Mouse (Mus musculus): Measurements from ENCODE around the gene Zscan2. TPM values are rescaled to one million over a fixed set of nuclear protein-coding genes. Genes with fewer than 3 reads are reported as not detected.

Zscan2 gene
- total and polyA plus RNA-seq, 2 experiments, result 1.6 to 3.0 TPM

DNA sequence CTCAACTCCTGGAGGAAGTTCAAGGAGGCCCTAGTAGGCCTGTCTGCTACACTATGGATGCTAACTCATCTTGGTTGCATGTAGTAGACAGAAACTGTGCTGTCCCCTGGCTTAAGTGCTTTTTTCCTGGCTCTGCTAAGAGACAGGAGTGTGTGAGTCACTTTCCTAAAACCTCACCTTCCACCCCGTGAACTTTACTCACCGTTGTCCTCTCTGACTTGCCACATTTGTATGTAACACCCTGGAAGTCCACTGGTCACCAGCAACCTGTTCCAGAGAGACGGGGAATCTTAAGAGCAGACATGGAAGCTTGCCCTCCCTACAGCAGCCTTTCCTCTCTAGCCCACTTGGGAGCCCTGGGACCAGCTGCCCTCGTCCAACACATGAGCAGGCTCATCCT is 37.0 kb downstream of the Zscan2 start:
- Histone ChIP-seq H3K9ac (ENCODE audit: low read depth, low read length) (peak overlapping the region; percentile 37; the same call in 1 of the 2 replicates), H3K27ac (replicated peaks; ENCODE audit: insufficient read depth, low read depth, low read length) (peak overlapping the region; percentile 90), H3K4me1 (ENCODE audit: control insufficient read depth, insufficient read depth, low read length) (peaks cover 16% of the 10 kb centered on the region), H3K36me3 (ENCODE audit: control insufficient read depth, insufficient read depth, low read length) (0 out of 2 replicates have a peak, but pooled peaks cover 1% of the 10 kb centered on the region), H3K27me3 (ENCODE audit: control insufficient read depth, insufficient read depth, low read length) (no peaks in the 10 kb centered on the region), H3K79me2 (ENCODE audit: control insufficient read depth, insufficient read depth, low read length) (no peaks in the 10 kb centered on the region), H3K4me3 (ENCODE audit: insufficient read depth, low read depth, low read length) (no peak overlapping the region)
- TF ChIP-seq CTCF (IDR thresholded peaks at IDR 0.05; ENCODE audit: low read depth, low read length), result no peak
- TF ChIP-seq POLR2A (IDR thresholded peaks at IDR 0.05; ENCODE audit: extremely low read depth, insufficient read depth, low read length), result no peak
- DNase-seq (ENCODE audit: extremely low read depth, low read depth, low spot score), result peak; percentile 92
- 22% methylated on average over 4 of the region's 4 CpGs for WGBS

DNA sequence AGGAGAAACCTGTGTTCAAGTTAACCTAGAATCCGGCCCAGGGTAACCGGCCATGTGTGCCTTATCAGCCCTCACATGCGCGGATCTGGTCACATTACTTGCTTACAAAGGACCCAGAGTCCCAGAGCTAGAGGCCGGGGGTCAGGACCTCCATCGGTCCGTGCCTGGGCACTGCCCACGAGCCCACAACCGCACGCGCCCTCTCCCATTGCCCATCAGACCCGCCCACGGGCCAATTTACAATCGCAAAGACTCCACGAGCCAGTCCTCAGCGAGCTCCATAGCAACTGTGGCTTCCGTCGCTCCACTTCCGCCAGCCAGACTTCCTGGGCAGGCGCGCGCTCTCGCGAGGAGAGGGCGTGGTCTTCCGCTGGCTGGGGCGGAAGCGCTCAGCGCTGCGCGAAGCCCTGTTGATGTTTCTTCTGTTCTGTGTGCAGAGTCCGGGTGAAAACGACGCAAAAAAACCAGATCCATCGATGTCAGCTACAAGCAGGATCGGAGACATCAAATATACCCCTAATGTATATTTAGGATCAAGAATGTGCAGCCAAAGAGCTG is 40.3 kb downstream of the Zscan2 start, which contains the start of gene Wdr73:
Gene Wdr73, minus strand, starts transcription at position 326 of the 558 bp plus-strand sequence.
- DNase-seq (ENCODE audit: extremely low read depth, low read depth, low spot score), result peak; percentile 81
- TF ChIP-seq POLR2A (IDR thresholded peaks at IDR 0.05; ENCODE audit: extremely low read depth, insufficient read depth, low read length) (peak; percentile 75; the same call in 1 of the 2 replicates), CTCF (IDR thresholded peaks at IDR 0.05; ENCODE audit: low read depth, low read length) (no peak)
- peak within 1 kb of the TSS; percentile 70 for H3K9ac ChIP-seq (ENCODE audit: low read depth, low read length)
- H3K27me3 ChIP-seq (ENCODE audit: control insufficient read depth, insufficient read depth, low read length), result no peaks in the 10 kb centered on the region
- under 1% methylated on average over 36 of the region's 36 CpGs for WGBS
- H3K36me3 ChIP-seq (ENCODE audit: control insufficient read depth, insufficient read depth, low read length), result no peaks in the 10 kb centered on the region
- peaks cover 16% of the 10 kb centered on the region for H3K4me1 ChIP-seq (ENCODE audit: control insufficient read depth, insufficient read depth, low read length)
- peak within 1 kb of the TSS; percentile 78 for H3K4me3 ChIP-seq (ENCODE audit: insufficient read depth, low read depth, low read length)
- peak within 1 kb of the TSS; percentile 37 for H3K27ac ChIP-seq (replicated peaks; ENCODE audit: insufficient read depth, low read depth, low read length)
- no peaks in the 10 kb centered on the region for H3K79me2 ChIP-seq (ENCODE audit: control insufficient read depth, insufficient read depth, low read length)

DNA sequence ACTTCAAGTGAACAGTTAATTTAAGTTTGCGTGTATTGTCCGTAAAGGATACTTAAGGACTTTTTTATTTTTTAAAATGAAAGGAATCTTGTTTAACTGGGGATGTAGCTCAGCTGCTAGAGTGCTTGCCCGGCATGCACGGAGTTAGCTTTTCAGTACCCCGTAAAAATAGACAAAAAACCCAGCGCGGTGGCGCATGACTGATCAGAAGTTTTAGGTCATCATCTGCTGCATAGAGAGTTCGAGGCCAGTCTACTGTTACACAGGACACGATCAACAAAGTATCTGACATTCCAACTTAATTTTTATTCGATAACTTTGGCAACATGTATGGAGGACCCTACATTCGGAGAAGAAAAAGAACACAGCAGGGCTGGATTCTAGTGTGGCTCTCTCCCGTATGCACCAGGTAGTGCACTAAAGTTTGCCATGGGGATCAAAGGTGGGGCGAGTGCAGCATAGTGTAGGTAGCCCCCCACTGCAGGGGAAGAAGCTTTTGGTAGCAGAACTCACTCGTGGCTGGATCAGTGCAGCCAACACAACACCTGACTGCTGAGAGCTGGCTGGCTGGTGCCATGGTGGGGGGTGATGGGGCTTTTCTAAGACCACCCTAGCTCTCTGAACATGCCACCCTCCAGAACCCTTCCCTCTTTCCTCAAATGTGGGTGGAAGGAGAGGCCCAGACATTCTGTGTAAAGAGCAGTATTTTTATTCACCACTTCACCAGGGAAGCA is 41.0 kb downstream of the Zscan2 start:
- TF ChIP-seq CTCF (IDR thresholded peaks at IDR 0.05; ENCODE audit: low read depth, low read length) (no peak), POLR2A (IDR thresholded peaks at IDR 0.05; ENCODE audit: extremely low read depth, insufficient read depth, low read length) (no peak)
- peaks cover 16% of the 10 kb centered on the region for H3K4me1 ChIP-seq (ENCODE audit: control insufficient read depth, insufficient read depth, low read length)
- peak overlapping the region; percentile 37 for H3K27ac ChIP-seq (replicated peaks; ENCODE audit: insufficient read depth, low read depth, low read length)
- peak overlapping the region; percentile 45; the same call in 1 of the 2 replicates for H3K9ac ChIP-seq (ENCODE audit: low read depth, low read length)
- H3K27me3 ChIP-seq (ENCODE audit: control insufficient read depth, insufficient read depth, low read length), result no peaks in the 10 kb centered on the region
- 23% methylated on average over 15 of the region's 15 CpGs for WGBS
- no peaks in the 10 kb centered on the region for H3K36me3 ChIP-seq (ENCODE audit: control insufficient read depth, insufficient read depth, low read length)
- no peak for DNase-seq (ENCODE audit: extremely low read depth, low read depth, low spot score)
- H3K4me3 ChIP-seq (ENCODE audit: insufficient read depth, low read depth, low read length), result peak overlapping the region; percentile 78
- no peaks in the 10 kb centered on the region for H3K79me2 ChIP-seq (ENCODE audit: control insufficient read depth, insufficient read depth, low read length)

DNA sequence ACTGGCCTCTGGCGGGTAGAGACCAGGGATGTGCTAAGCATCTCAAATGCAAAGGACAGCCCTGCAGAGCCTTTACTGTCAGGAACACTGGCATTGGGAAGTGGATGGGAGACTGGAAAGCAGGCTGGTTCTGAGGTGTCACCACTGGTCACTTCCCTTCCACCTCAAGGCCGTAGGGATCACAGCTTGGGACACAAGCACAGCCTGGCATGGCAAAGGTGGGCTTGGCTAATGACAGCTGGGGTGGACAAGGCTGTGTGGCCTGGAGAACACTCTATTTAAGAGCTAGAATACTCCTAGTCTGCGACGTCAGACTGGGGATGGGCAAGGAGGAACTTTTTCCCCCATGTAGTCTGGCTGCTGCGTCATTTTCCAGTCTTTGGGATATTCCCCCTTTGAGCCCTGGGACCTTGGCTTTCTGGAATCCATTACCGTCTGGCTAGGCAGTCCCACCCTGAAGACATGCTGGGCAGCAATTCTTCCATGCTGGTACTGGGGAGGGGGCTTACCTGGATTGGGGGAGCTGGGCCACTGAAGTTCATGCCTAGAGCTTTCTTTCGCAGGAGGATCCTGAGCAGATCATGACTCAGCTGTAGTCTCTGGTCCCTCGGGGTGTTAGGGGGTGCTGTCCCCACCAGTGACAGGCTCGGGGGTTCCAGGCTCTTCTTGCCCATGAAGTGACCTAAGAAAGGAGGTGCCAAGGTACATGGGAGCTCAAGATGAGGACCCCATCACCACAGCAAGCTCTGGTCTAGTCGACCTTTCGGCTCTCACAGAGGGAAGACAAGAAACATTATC is 43.1 kb downstream of the Zscan2 start:
- TF ChIP-seq CTCF (IDR thresholded peaks at IDR 0.05; ENCODE audit: low read depth, low read length), result no peak
- TF ChIP-seq POLR2A (IDR thresholded peaks at IDR 0.05; ENCODE audit: extremely low read depth, insufficient read depth, low read length), result no peak
- H3K79me2 ChIP-seq (ENCODE audit: control insufficient read depth, insufficient read depth, low read length), result no peaks in the 10 kb centered on the region
- no peaks in the 10 kb centered on the region for H3K27me3 ChIP-seq (ENCODE audit: control insufficient read depth, insufficient read depth, low read length)
- no peak overlapping the region for H3K4me3 ChIP-seq (ENCODE audit: insufficient read depth, low read depth, low read length)
- H3K4me1 ChIP-seq (ENCODE audit: control insufficient read depth, insufficient read depth, low read length), result peaks cover 7% of the 10 kb centered on the region; the same call in 1 of the 2 replicates
- peaks cover under 1% of the 10 kb centered on the region; the same call in 1 of the 2 replicates for H3K36me3 ChIP-seq (ENCODE audit: control insufficient read depth, insufficient read depth, low read length)
- H3K9ac ChIP-seq (ENCODE audit: low read depth, low read length), result no peak overlapping the region
- no peak for DNase-seq (ENCODE audit: extremely low read depth, low read depth, low spot score)
- 92% methylated on average over 11 of the region's 11 CpGs for WGBS
- no peak overlapping the region for H3K27ac ChIP-seq (replicated peaks; ENCODE audit: insufficient read depth, low read depth, low read length)

DNA sequence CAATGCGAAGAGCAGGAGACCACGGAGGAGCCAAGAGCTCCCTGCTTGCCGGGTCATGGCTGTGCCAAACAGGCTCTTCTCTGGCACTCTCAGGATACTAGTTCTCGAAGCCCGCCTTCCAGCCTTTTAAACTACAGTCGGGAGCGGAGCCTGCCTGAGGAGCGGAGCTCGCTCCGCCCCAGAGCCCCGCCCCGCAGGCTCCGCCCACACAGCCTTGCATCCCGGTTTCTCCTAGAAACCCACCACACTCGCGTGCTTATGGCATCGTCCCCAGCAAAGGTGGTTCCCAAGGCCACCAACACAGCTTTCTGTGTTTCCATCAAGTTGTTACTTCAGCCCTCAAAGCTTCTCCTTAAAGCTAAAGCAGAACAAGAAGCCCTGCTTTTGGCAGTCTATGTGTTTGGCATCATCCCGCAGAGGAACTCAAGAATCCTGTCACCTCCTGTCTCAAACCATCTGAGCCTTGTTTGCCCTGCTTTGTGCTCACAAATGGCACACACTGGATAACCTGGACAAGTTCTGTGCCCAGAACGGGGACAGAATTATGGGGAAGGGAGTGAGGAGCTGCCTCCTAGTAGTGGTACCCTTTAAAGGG is 44.3 kb downstream of the Zscan2 start, which contains the start of gene Nmb:
Gene Nmb, minus strand, starts transcription at position 156 of the 595 bp plus-strand sequence.
- no peak within 1 kb of the TSS for H3K27ac ChIP-seq (replicated peaks; ENCODE audit: insufficient read depth, low read depth, low read length)
- H3K36me3 ChIP-seq (ENCODE audit: control insufficient read depth, insufficient read depth, low read length), result peaks cover 5% of the 10 kb centered on the region; the same call in 1 of the 2 replicates
- H3K27me3 ChIP-seq (ENCODE audit: control insufficient read depth, insufficient read depth, low read length), result no peaks in the 10 kb centered on the region
- WGBS, result 4% methylated on average over 19 of the region's 19 CpGs
- no peaks in the 10 kb centered on the region for H3K79me2 ChIP-seq (ENCODE audit: control insufficient read depth, insufficient read depth, low read length)
- H3K4me3 ChIP-seq (ENCODE audit: insufficient read depth, low read depth, low read length), result peak within 1 kb of the TSS; percentile 45; the same call in 1 of the 2 replicates
- TF ChIP-seq POLR2A (IDR thresholded peaks at IDR 0.05; ENCODE audit: extremely low read depth, insufficient read depth, low read length) (no peak), CTCF (IDR thresholded peaks at IDR 0.05; ENCODE audit: low read depth, low read length) (no peak)
- peak; percentile 32 for DNase-seq (ENCODE audit: extremely low read depth, low read depth, low spot score)
- H3K4me1 ChIP-seq (ENCODE audit: control insufficient read depth, insufficient read depth, low read length), result peaks cover 7% of the 10 kb centered on the region; the same call in 1 of the 2 replicates
- H3K9ac ChIP-seq (ENCODE audit: low read depth, low read length), result peak within 1 kb of the TSS; percentile 56; the same call in 1 of the 2 replicates
